Mouse (Mus musculus): ENCODE results near the gene Gga3. TPM values are rescaled to one million over a fixed set of nuclear protein-coding genes. Genes with fewer than 3 reads are reported as not detected.

Gene Gga3
- polyA plus RNA-seq, 1 experiment, result 55.4 TPM

- H3K4me1 ChIP-seq (ENCODE audit: control insufficient read depth, insufficient read depth, low read length), result no peaks in the 10 kb centered on the region
Observed at GRCm38 (mm10) chr11:115543571-115543970, 60.3 kb downstream of the Gga3 start.

GRCm38 (mm10) chr11:115538045-115538444 lies 65.8 kb downstream of the Gga3 start:
- Histone ChIP-seq H3K4me3 (ENCODE audit: insufficient read depth, low read length) (no peak overlapping the region), H3K4me1 (ENCODE audit: control insufficient read depth, insufficient read depth, low read length) (no peaks in the 10 kb centered on the region), H3K27ac (ENCODE audit: insufficient read depth, low read length) (no peak overlapping the region)
- TF ChIP-seq CTCF (IDR thresholded peaks at IDR 0.05; ENCODE audit: extremely low read depth, insufficient read depth, low read length) (no peak), POLR2A (IDR thresholded peaks at IDR 0.05; ENCODE audit: extremely low read depth, insufficient read depth, low read length) (no peak)

More at GRCm38 (mm10) chr11:115543571-115543970, 60.3 kb downstream of the Gga3 start:
- TF ChIP-seq POLR2A (IDR thresholded peaks at IDR 0.05; ENCODE audit: extremely low read depth, insufficient read depth, low read length) (no peak), CTCF (IDR thresholded peaks at IDR 0.05; ENCODE audit: extremely low read depth, insufficient read depth, low read length) (no peak)
- Histone ChIP-seq H3K4me3 (ENCODE audit: insufficient read depth, low read length) (no peak overlapping the region), H3K27ac (ENCODE audit: insufficient read depth, low read length) (no peak overlapping the region)

- no peaks in the 10 kb centered on the region for H3K4me1 ChIP-seq (ENCODE audit: control insufficient read depth, insufficient read depth, low read length)
- H3K27ac ChIP-seq (ENCODE audit: insufficient read depth, low read length), result peak overlapping the region; percentile 61
- TF ChIP-seq POLR2A (IDR thresholded peaks at IDR 0.05; ENCODE audit: extremely low read depth, insufficient read depth, low read length) (no peak), CTCF (IDR thresholded peaks at IDR 0.05; ENCODE audit: extremely low read depth, insufficient read depth, low read length) (no peak)
- H3K4me3 ChIP-seq (ENCODE audit: insufficient read depth, low read length), result no peak overlapping the region; the same call in 1 of the 2 replicates
Observed at GRCm38 (mm10) chr11:115536856-115537568, 66.8 kb downstream of the Gga3 start.

GRCm38 (mm10) chr11:115536038-115536681 lies 67.7 kb downstream of the Gga3 start, which contains the start of gene Sumo2:
Gene Sumo2, minus strand, starts transcription at chr11:115536276.
- Histone ChIP-seq H3K4me3 (ENCODE audit: insufficient read depth, low read length) (peak within 1 kb of the TSS; percentile 86), H3K27ac (ENCODE audit: insufficient read depth, low read length) (peak within 1 kb of the TSS; percentile 99), H3K4me1 (ENCODE audit: control insufficient read depth, insufficient read depth, low read length) (no peaks in the 10 kb centered on the region; the same call in 1 of the 2 replicates)
- TF ChIP-seq POLR2A (IDR thresholded peaks at IDR 0.05; ENCODE audit: extremely low read depth, insufficient read depth, low read length) (peak; percentile 68; the same call in 1 of the 2 replicates), CTCF (IDR thresholded peaks at IDR 0.05; ENCODE audit: extremely low read depth, insufficient read depth, low read length) (no peak)

- H3K4me1 ChIP-seq (ENCODE audit: control insufficient read depth, insufficient read depth, low read length), result no peaks in the 10 kb centered on the region; the same call in 1 of the 2 replicates
- peak overlapping the region; percentile 86 for H3K4me3 ChIP-seq (ENCODE audit: insufficient read depth, low read length)
- peak overlapping the region; percentile 99 for H3K27ac ChIP-seq (ENCODE audit: insufficient read depth, low read length)
- TF ChIP-seq POLR2A (IDR thresholded peaks at IDR 0.05; ENCODE audit: extremely low read depth, insufficient read depth, low read length) (no peak), CTCF (IDR thresholded peaks at IDR 0.05; ENCODE audit: extremely low read depth, insufficient read depth, low read length) (no peak)
Observed at GRCm38 (mm10) chr11:115535401-115536037, 68.3 kb downstream of the Gga3 start.

- Histone ChIP-seq H3K4me3 (ENCODE audit: insufficient read depth, low read length) (peak overlapping the region; percentile 86), H3K4me1 (ENCODE audit: control insufficient read depth, insufficient read depth, low read length) (no peaks in the 10 kb centered on the region; the same call in 1 of the 2 replicates), H3K27ac (ENCODE audit: insufficient read depth, low read length) (no peak overlapping the region)
- TF ChIP-seq CTCF (IDR thresholded peaks at IDR 0.05; ENCODE audit: extremely low read depth, insufficient read depth, low read length) (no peak), POLR2A (IDR thresholded peaks at IDR 0.05; ENCODE audit: extremely low read depth, insufficient read depth, low read length) (no peak)
Observed at GRCm38 (mm10) chr11:115534759-115535371, 69.0 kb downstream of the Gga3 start.

Other genes starting within 250 kb of the Gga3 start
- 102 and 103 TPM in 2 replicates for gene Hid1, start 236.3 kb downstream of the Gga3 start, polyA plus RNA-seq (2012; rRNA removed)
- 20.6 and 21.5 TPM in 2 replicates for gene Cdr2l, start 222.1 kb downstream of the Gga3 start, polyA plus RNA-seq (2012; rRNA removed)
- gene Mrpl58, start 200.3 kb downstream of the Gga3 start, polyA plus RNA-seq (2012; rRNA removed), result 121 and 124 TPM in 2 replicates
- gene Atp5h, start 184.1 kb downstream of the Gga3 start, polyA plus RNA-seq (2012; rRNA removed), result 720 and 722 TPM in 2 replicates
- gene Kctd2, start 183.9 kb downstream of the Gga3 start, polyA plus RNA-seq (2012; rRNA removed), result 75.0 and 81.1 TPM in 2 replicates
- gene Trim80, start 163.5 kb downstream of the Gga3 start, polyA plus RNA-seq (2012; rRNA removed), result not detected in 2 replicates
- gene Slc16a5, start 141.6 kb downstream of the Gga3 start, polyA plus RNA-seq (2012; rRNA removed), result not detected in 2 replicates
- 8.7 and 11.7 TPM in 2 replicates for gene Armc7, start 128.4 kb downstream of the Gga3 start, polyA plus RNA-seq (2012; rRNA removed)
- gene Nt5c, start 112.2 kb downstream of the Gga3 start, polyA plus RNA-seq (2012; rRNA removed), result 85.5 and 85.8 TPM in 2 replicates
- gene Jpt1, start 89.7 kb downstream of the Gga3 start, polyA plus RNA-seq (2012; rRNA removed), result 206 and 211 TPM in 2 replicates
- gene Sumo2, start 67.8 kb downstream of the Gga3 start, polyA plus RNA-seq (2012; rRNA removed), result 329 and 331 TPM in 2 replicates
- 70.6 and 70.8 TPM in 2 replicates for gene Nup85, start 39.6 kb downstream of the Gga3 start, polyA plus RNA-seq (2012; rRNA removed)
- gene Mrps7, start 126 bp downstream of the Gga3 start, polyA plus RNA-seq (2012; rRNA removed), result 46.6 and 50.5 TPM in 2 replicates
- gene Mif4gd, start 8.9 kb upstream of the Gga3 start, polyA plus RNA-seq (2012; rRNA removed), result 37.2 and 39.7 TPM in 2 replicates
- gene Slc25a19, start 24.2 kb upstream of the Gga3 start, polyA plus RNA-seq (2012; rRNA removed), result 88.3 and 91.8 TPM in 2 replicates
- gene Grb2, start 104.5 kb upstream of the Gga3 start, polyA plus RNA-seq (2012; rRNA removed), result 106 and 110 TPM in 2 replicates
- 44.8 and 45.7 TPM in 2 replicates for gene Tmem94, start 161.4 kb upstream of the Gga3 start, polyA plus RNA-seq (2012; rRNA removed)
- gene Caskin2, start 209.6 kb upstream of the Gga3 start, polyA plus RNA-seq (2012; rRNA removed), result 22.1 and 24.1 TPM in 2 replicates
- 15.3 and 15.8 TPM in 2 replicates for gene Tsen54, start 210.7 kb upstream of the Gga3 start, polyA plus RNA-seq (2012; rRNA removed)
- gene Llgl2, start 220.0 kb upstream of the Gga3 start, polyA plus RNA-seq (2012; rRNA removed), result 3.1 and 3.2 TPM in 2 replicates